Mouse (Mus musculus) retina, adult 2 months (tissue): ENCODE results near the gene Gpr137b.
"Not testable (repeated sequence)": the region's sequence is repeated elsewhere in the genome, so short reads cannot be mapped to it uniquely, and the experiment has no call there.

ENCODE experiments used
- DNase-seq: peaks from one replicate; pipeline ENCODE4 v3.0.0-alpha.2; 2012; ENCODE audit warnings: low read depth, low spot score

Gene Gpr137b

GRCm38 (mm10) chr13:13366371-13366770 is 27.4 kb downstream of the Gpr137b start:
- DNase-seq = not testable (repeated sequence)

DNA sequence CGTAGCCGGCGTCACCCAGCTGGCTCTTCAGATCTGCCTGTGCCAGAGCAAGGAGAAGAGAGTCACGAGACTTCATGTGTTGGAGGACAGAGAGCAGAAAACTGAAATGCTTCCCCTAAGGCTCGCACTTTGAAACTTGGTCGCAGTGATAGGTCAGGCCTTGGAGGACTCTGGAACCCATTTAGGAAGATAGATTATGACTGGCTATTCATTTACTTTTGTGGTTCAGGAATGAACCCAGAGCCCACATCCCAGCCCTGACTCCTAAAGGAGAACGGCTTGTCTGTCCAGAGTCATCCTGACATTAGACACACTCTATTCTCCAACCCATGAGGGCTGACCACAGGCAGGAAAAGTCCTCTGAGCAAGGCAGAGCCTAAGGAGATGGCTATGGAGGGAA is 30.3 kb downstream of the Gpr137b start:
- not testable (repeated sequence) for DNase-seq

DNA sequence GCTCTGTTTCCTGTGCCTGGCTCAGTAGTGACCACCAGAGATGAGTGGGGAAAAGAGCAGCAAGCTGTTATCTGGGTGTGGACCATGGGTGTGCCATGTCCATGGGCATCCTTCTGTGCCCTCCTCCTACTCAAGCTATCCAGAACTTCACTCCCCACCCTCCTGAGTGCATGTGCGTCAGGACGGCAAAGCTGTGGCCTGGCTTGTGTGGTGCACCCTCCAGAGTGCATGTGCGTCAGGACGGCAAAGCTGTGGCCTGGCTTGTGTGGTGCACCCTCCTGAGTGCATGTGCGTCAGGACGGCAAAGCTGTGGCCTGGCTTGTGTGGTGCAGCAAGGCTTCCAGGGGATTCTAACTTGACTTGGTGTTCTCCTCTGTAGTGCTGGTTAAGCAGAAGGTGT is 31.6 kb downstream of the Gpr137b start:
- not testable (repeated sequence) for DNase-seq

GRCm38 (mm10) chr13:13360045-13360444 is 33.8 kb downstream of the Gpr137b start:
- not testable (repeated sequence) for DNase-seq

GRCm38 (mm10) chr13:13358602-13359001 is 35.2 kb downstream of the Gpr137b start:
- DNase-seq = not testable (repeated sequence)

DNA sequence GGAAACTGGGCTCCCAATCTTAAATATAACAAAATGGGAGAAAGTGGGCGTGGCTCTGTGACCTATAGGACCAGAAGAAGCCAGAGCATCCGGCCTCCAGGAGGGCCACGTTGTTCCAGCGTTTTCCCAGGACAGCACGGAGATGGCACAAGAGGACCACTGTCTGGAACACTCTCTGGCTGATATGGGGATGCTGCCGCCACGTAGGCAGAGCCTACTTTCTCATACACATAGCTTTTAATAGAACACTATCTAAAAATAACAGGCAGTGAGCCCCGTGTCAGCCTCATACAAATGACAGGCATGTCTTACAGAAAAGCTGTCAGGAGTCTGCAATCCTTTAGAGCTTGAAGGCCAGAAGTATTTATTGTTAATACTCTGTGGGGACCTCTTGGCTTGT is 35.7 kb downstream of the Gpr137b start:
- DNase-seq = not testable (repeated sequence)

DNA sequence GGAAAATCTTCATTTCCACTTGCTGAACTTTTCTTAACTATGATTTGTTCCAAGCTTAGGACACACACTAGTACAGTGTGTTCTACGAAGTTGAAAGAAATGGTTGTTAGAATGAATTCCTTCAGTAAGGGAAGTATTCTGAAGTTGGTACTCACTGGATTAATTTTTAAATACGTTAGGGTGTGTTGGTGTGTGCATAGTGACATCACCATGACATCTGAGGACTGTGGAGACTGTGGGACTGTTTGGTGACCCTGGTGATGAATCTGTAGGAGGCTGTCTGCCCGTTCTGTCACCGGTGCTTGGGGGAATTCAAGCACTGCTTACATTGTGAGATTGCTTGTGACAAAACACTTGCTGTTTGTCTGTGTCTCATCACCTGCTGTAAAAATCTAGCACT is 41.7 kb downstream of the Gpr137b start:
- not testable (repeated sequence) for DNase-seq

GRCm38 (mm10) chr13:13350681-13351080 is 43.1 kb downstream of the Gpr137b start:
- not testable (repeated sequence) for DNase-seq

DNA sequence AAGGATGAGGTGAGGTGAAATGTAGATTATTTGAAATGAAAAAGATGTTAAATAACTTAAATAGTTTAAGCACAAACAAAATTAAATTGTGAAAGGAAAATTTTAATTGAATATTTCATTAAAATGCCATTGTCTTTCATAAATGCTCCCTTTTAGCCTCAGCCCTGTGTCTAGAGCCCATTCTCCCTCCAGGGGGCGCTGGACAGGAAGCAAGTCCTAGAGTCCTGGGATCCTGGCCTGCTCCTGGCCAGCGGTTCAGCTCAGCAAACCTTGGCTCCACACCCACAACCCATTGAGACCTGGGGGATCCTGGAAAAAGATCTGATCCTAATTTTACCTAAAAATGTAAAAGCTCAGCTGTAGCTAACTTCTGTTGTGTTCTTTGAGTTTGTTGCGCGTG is 44.5 kb downstream of the Gpr137b start:
- DNase-seq = no peak

GRCm38 (mm10) chr13:13347634-13348412 is 46.0 kb downstream of the Gpr137b start:
- not testable (repeated sequence) for DNase-seq

DNA sequence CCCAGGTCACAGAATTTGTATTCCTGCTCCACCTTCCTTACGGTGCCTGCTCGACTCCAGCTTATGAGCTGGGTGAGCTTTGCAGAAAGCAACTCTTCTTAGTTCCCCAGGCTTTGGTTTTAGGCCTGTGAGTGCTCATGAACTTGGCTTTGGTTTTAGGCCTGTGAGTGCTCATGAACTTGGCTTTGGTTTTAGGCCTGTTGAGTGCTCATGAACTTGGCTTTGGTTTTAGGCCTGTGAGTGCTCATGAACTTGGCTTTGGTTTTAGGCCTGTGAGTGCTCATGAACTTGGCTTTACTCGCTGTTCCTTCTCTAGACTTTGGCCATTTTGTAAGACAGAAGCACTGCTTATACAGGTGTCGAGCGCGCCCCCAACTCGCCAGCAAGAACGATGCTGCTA is 56.5 kb downstream of the Gpr137b start:
- not testable (repeated sequence) for DNase-seq

DNA sequence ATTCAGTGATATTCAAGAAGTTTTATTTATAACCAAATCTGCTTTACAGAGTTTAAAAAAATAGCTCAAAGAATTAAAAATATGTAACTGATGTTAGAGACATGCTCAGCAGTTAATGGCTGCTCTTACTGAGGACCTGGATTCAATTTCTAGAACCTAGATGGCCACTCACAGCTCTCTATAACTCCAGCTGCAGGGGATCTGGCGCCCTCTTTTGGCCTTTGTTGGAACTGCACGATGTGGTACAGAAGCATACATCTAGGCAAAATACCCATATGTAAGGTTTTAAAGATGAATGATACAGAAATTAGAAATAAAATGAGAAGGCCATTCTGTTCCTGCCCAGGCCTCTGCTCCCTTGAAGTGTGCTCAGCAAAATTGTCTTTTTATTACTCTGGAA is 64.9 kb downstream of the Gpr137b start:
- no peak for DNase-seq
